Mouse (Mus musculus) midbrain, embryonic 14.5 days (tissue): ENCODE data around the gene Uqcrfs1. TPM values are rescaled to one million over a fixed set of nuclear protein-coding genes. Genes with fewer than 3 reads are reported as not detected.

ENCODE experiments used
- ATAC-seq: fragments of 200-750 bp; cut with Nextera tagmentation; 2 replicates; pipeline ENCODE4 v1.8.0; 2017; ENCODE audit warnings: moderate number of reproducible peaks, moderate library complexity; ENCODE audit not compliant: low FRiP score, low TSS enrichment
- DNase-seq: peaks from one replicate; pipeline ENCODE4 v3.0.0-alpha.2; 2015
- H3K27ac ChIP-seq: fragments of 300-500 bp; sonication (generic); replicated peaks from 2 replicates; pipeline ENCODE4 v1.5.1; 2014; ENCODE audit warnings: mild to moderate bottlenecking, low read depth, low read length, moderate library complexity
- H3K27me3 ChIP-seq: fragments of 300-500 bp; sonication (generic); 2 replicates; pipeline ENCODE4 v1.6.1; 2014; ENCODE audit warnings: low read length, control low read depth, mixed read lengths; ENCODE audit not compliant: control insufficient read depth, insufficient read depth
- H3K36me3 ChIP-seq: fragments of 300-500 bp; sonication (generic); 2 replicates; pipeline ENCODE4 v1.6.1; 2014; ENCODE audit warnings: low read length, control low read depth; ENCODE audit not compliant: control insufficient read depth, insufficient read depth
- H3K4me1 ChIP-seq: fragments of 300-500 bp; sonication (generic); 2 replicates; pipeline ENCODE4 v1.6.1; 2014; ENCODE audit warnings: mild to moderate bottlenecking, antibody characterized with exemption, low read length, control low read depth; ENCODE audit not compliant: control insufficient read depth, insufficient read depth
- H3K4me2 ChIP-seq: fragments of 300-500 bp; sonication (generic); 2 replicates; pipeline ENCODE4 v1.6.1; 2014; ENCODE audit warnings: mild to moderate bottlenecking, low read length, moderate library complexity
- H3K4me3 ChIP-seq: fragments of 300-500 bp; sonication (generic); replicated peaks from 2 replicates; pipeline ENCODE4 v1.5.1; 2014; ENCODE audit warnings: low read depth, low read length
- H3K9ac ChIP-seq: fragments of 300-500 bp; sonication (generic); replicated peaks from 2 replicates; pipeline ENCODE4 v1.6.1; 2014; ENCODE audit warnings: mild to moderate bottlenecking, low read length, moderate library complexity
- H3K9me3 ChIP-seq: fragments of 300-500 bp; sonication (generic); 2 replicates; pipeline ENCODE4 v1.6.1; 2016; ENCODE audit warnings: low read length, control low read depth, mixed read lengths; ENCODE audit not compliant: control insufficient read depth
- WGBS: fragments of 180-500 bp; shearing (Covaris S2); extraction: QIAGEN DNeasy Blood & Tissue Kit; methylation state at CpG from one replicate; pipeline ENCODE4 v1.1.7; 2014; 5-methylcytosine and 5-hydroxymethylcytosine counted together
- polyA plus RNA-seq: library from polyadenylated mRNA; unstranded; fragments of >200 nt; fragmentation: Nextera tagmentation; extraction: Ambion mirVana; gene quantifications from 2 replicates; pipeline ENCODE4 v1.2.1, GENCODE M21; 2014

Uqcrfs1 gene
- polyA plus RNA-seq, 1 experiment from 2014 or later = 302 TPM

- Histone ChIP-seq H3K4me2 (no peak overlapping the region), H3K9me3 (no peaks in the 10 kb centered on the region), H3K9ac (no peak overlapping the region), H3K36me3 (no peaks in the 10 kb centered on the region), H3K27me3 (no peaks in the 10 kb centered on the region), H3K4me1 (no peaks in the 10 kb centered on the region), H3K4me3 (no peak overlapping the region), H3K27ac (no peak overlapping the region)
- 93% methylated on average over 5 of the region's 5 CpGs for WGBS
- DNase-seq (no peak), ATAC-seq (no peak)
These were observed 21.8 kb downstream of the Uqcrfs1 start for GRCm38 (mm10) chr13:30523246-30523891.

GRCm38 (mm10) chr13:30521282-30521902 lies 23.8 kb downstream of the Uqcrfs1 start:
- Histone ChIP-seq H3K27ac (no peak overlapping the region), H3K36me3 (no peaks in the 10 kb centered on the region), H3K9me3 (no peaks in the 10 kb centered on the region), H3K4me3 (no peak overlapping the region), H3K4me1 (no peaks in the 10 kb centered on the region), H3K9ac (no peak overlapping the region), H3K27me3 (no peaks in the 10 kb centered on the region), H3K4me2 (no peak overlapping the region)
- no peak for DNase-seq
- ATAC-seq = no peak
- WGBS = 72% methylated on average over 16 of the region's 16 CpGs

GRCm38 (mm10) chr13:30518191-30518590 lies 27.0 kb downstream of the Uqcrfs1 start:
- H3K9me3 ChIP-seq = no peaks in the 10 kb centered on the region
- H3K27ac ChIP-seq = no peak overlapping the region
- H3K4me2 ChIP-seq = no peak overlapping the region
- DNase-seq = no peak
- H3K36me3 ChIP-seq = no peaks in the 10 kb centered on the region
- no peak for ATAC-seq
- H3K4me1 ChIP-seq = no peaks in the 10 kb centered on the region
- H3K27me3 ChIP-seq = no peaks in the 10 kb centered on the region
- no peak overlapping the region for H3K9ac ChIP-seq
- H3K4me3 ChIP-seq = no peak overlapping the region

- WGBS = 79% methylated on average over 4 of the region's 4 CpGs
- H3K4me2 ChIP-seq = no peak overlapping the region
- H3K4me1 ChIP-seq = no peaks in the 10 kb centered on the region
- H3K9ac ChIP-seq = no peak overlapping the region
- H3K27ac ChIP-seq = no peak overlapping the region
- no peak for DNase-seq
- no peaks in the 10 kb centered on the region for H3K9me3 ChIP-seq
- ATAC-seq = no peak
- H3K36me3 ChIP-seq = no peaks in the 10 kb centered on the region
- H3K4me3 ChIP-seq = no peak overlapping the region
- no peaks in the 10 kb centered on the region for H3K27me3 ChIP-seq
These were observed 37.5 kb downstream of the Uqcrfs1 start for GRCm38 (mm10) chr13:30507651-30508050.

- H3K27ac ChIP-seq = no peak overlapping the region
- 42% methylated on average over 7 of the region's 7 CpGs for WGBS
- no peaks in the 10 kb centered on the region for H3K9me3 ChIP-seq
- no peak for ATAC-seq
- H3K36me3 ChIP-seq = no peaks in the 10 kb centered on the region
- no peak overlapping the region for H3K4me3 ChIP-seq
- peak; percentile 75 for DNase-seq
- H3K4me1 ChIP-seq = no peaks in the 10 kb centered on the region
- no peak overlapping the region for H3K4me2 ChIP-seq
- H3K27me3 ChIP-seq = no peaks in the 10 kb centered on the region
- H3K9ac ChIP-seq = no peak overlapping the region
These were observed 43.2 kb downstream of the Uqcrfs1 start for GRCm38 (mm10) chr13:30501860-30502395.

Other genes starting within 250 kb of the Uqcrfs1 start
- gene Agtr1a, start 208.9 kb downstream of the Uqcrfs1 start, polyA plus RNA-seq = 0.45 and 0.78 TPM in 2 replicates
- gene Dusp22, start 114.6 kb upstream of the Uqcrfs1 start, polyA plus RNA-seq = 23.4 and 27.9 TPM in 2 replicates
- gene Irf4, start 203.9 kb upstream of the Uqcrfs1 start, polyA plus RNA-seq = 0.04 and 0.17 TPM in 2 replicates